Mouse (Mus musculus): ENCODE data around the gene Vmn2r81. TPM values are rescaled to one million over a fixed set of nuclear protein-coding genes. Genes with fewer than 3 reads are reported as not detected.
"Not testable (repeated sequence)": the region's sequence is repeated elsewhere in the genome, so short reads cannot be mapped to it uniquely, and the experiment has no call there.

Vmn2r81 gene
- not detected for total RNA-seq (2021)

DNA sequence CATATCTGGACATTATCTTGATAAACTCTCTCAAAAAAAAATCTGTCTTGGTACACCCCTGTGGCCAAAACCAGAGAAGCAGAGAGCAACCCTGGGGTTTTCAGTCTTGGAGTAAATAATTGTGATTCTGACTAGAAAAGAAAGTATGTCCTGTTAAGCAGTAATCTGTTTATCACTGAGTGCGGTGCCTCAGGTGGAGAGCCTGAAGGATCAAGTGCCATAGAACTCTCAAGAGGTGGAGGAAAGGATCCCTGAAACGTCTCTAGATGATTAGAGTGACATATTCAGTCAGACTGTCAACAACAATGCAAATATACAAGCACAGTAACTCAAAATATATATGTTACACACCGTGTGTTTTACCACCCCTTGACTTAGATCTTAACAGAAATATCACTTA is at the start of gene Vmn2r81:
Vmn2r81 (plus strand) TSS at position 301 of the 400 bp plus-strand sequence.
- intact Hi-C loops (cut with DNase I) = not testable (repeated sequence)

DNA sequence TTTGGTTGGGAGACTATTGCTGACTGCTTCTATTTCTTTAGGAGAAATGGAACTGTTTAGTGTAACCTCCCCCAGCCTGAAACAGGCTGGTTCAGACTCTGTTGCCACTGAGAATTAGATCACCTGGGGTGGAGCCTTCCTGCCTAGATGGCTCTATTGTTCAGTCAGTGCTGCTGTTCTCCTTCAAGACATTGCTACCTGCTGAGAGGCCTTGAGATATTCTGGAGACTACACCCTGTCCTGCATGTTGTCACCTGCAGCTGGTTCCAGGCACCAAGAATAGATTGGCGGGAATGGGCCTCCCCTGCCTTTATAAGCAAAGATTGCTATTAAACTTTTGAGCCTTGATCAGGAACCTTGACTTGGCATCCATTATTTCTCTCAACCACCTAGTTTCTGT is 47.5 kb upstream of the Vmn2r81 start:
- intact Hi-C loops (cut with DNase I); DNase-seq: not testable (repeated sequence)

More for the DNA sequence above, at the start of gene Vmn2r81:
- DNase-seq = not testable (repeated sequence)

DNA sequence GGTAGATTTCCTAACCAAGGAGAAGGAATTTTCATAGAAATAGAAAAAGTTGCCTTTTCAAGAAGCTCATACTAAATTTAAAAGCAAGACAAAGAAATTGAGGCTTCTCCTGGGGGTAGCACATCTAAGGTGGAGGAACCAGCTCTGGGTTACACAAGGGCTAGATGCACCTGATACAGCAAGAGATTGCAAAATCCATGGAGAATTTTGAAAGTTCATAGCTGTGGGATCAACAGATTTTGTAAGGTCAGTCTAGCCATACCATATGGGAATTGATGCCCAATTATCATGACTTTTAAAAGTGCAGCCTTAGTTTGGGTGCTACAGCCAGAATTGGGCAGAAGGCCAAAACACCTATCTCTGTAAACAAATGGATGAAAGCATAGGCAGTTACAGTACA is 27.1 kb upstream of the Vmn2r81 start:
- DNase-seq = no peak
- intact Hi-C loops (cut with DNase I) = no loop called here

DNA sequence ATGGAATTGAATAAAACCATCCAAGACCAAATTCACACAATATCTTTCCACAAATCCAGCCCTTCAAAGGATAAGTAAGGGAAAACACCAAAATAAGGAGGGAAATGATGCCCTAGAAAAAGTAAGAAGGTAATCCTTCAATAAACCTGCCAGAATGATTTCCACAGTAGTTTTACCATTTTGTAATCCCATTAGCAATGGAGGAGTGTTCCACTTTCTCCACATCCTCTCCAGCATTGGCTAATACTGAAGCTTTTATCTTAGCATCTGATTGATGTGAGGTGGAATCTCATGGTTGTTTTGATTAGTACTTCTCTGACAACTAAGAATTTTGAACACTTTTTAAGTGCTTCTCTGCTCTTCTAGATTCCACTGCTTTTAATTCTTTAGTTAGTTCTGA is 25.9 kb upstream of the Vmn2r81 start:
- intact Hi-C loops (cut with DNase I) = no loop called here

DNA sequence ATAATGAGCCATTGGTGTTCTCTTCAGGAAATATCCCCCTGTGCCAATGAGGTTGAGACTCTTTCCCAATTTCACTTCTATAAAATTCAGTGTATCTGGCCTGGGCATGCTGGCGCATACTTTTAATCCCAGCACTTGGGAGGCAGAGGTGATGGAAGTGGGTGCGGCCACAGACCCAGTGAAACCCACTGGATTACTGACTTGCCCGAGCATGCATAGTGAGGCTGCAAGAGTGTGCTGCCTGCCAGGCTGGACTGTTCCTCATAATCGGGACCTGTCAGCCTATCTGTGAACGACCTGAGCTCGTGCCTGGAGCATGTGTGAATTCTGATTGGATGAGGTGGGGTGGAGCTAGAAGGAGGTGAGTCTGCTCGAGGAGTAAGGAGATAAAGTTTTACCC is 25.3 kb upstream of the Vmn2r81 start:
- no peak for DNase-seq
- intact Hi-C loops (cut with DNase I) = no loop called here

More for the DNA sequence above, 25.9 kb upstream of the Vmn2r81 start:
- no peak for DNase-seq

DNA sequence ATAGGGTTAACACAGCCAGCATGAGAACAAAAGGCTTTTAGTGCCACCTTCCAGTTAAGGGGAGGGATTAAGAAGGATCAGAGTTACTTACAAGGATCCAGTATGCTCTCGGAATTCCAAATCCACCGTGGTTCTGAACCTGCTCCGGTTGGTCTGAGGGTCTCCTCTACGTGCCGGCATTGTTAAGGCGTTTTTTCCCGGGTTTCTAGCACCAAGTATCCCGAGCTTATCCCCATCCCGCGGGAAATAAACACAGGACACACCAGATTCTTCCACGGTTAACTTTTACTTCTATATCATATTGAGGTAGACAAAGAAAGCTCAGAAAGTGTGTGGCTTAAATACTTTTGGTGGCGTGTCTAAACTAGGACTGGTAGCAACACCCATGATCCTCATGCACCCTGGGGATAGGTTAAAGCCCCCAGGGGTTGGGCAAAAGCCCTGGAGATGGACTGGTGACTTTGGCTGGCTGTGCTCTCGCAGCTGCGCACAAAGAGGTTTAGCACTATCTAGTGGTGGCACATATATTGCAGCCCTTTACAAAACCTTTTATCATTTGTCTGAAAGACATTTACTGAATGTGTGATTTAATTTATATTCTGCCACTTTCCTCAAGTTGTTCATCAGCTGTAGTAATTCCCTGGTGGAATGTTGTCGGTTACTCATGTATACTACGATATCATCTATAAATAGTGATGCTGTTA is 74.7 kb downstream of the Vmn2r81 start:
- DNase-seq; intact Hi-C loops (cut with DNase I): not testable (repeated sequence)

DNA sequence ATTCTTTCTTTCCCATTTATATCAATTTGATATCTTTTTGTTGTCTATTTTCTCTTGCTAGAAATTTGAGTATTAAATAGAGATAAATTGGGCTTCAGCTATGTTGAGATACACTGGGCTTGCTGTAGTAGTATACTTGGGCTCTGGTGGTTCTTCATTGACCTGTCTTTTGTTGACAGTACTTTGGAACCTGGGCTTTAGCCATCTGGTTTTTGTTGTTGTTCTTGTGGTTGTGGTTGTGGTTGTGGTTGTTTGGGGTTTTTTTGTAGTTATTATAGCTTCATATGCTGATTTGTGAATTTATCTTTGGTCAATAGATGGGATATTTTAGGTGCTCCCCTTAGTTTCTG is 75.2 kb downstream of the Vmn2r81 start:
- intact Hi-C loops (cut with DNase I) = no loop called here
- DNase-seq = no peak

Other genes with a start within 250 kb of the Vmn2r81 start
- not detected for gene Olfr1351, start 235.2 kb upstream of the Vmn2r81 start, total RNA-seq (2021)
- gene Olfr57, start 219.0 kb upstream of the Vmn2r81 start, total RNA-seq (2021) = not detected
- gene 2610008E11Rik, start 150.1 kb upstream of the Vmn2r81 start, total RNA-seq (2021) = 10 to 100 TPM; 36.3 to 40.5 TPM
- gene Vmn2r80, start 98.9 kb upstream of the Vmn2r81 start, total RNA-seq (2021) = not detected
- not detected for gene Vmn2r82, start 108.8 kb downstream of the Vmn2r81 start, total RNA-seq (2021)
- not detected for gene Vmn2r83, start 221.0 kb downstream of the Vmn2r81 start, total RNA-seq (2021)